Mouse (Mus musculus): ENCODE data around the gene Ndufs7. TPM values are rescaled to one million over a fixed set of nuclear protein-coding genes. Genes with fewer than 3 reads are reported as not detected.

Gene Ndufs7
- polyA plus RNA-seq, 1 experiment from 2014 or later = 498 TPM

DNA sequence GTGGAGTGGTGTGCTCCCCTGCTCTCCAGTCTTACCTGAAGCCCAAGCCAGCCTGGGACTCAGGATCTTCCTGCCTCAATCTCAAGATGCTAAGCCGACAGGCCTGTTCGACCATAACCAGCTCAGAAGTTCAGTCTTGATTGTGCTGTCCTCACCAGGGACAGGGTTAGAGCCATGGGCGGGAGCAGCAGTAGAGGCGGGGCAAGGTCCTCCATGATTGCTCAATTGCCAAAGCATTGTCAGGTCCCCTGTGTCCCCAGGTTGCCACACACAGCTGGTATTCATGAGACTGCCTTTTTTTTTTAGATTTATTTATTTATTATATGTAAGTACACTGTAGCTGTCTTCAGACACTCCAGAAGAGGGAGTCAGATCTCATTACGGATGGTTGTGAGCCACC, 27.3 kb downstream of the Ndufs7 start:
- 88% methylated on average over 5 of the region's 5 CpGs for WGBS
- Histone ChIP-seq H3K4me2 (ENCODE audit: low read length) (no peak overlapping the region), H3K4me1 (replicated peaks; ENCODE audit: control insufficient read depth, insufficient read depth, low read length) (no peaks in the 10 kb centered on the region), H3K27ac (ENCODE audit: low read depth) (no peak overlapping the region), H3K4me3 (ENCODE audit: low read depth, low read length) (no peak overlapping the region), H3K9ac (ENCODE audit: low read length) (no peak overlapping the region), H3K9me3 (ENCODE audit: control insufficient read depth, low read length) (no peaks in the 10 kb centered on the region), H3K36me3 (ENCODE audit: control insufficient read depth, insufficient read depth, low read length) (peaks cover 91% of the 10 kb centered on the region), H3K27me3 (replicated peaks; ENCODE audit: control insufficient read depth, insufficient read depth, low read length) (no peaks in the 10 kb centered on the region)
- no peak for DNase-seq (ENCODE audit: low spot score)
- ATAC-seq (replicated peaks; ENCODE audit: low FRiP score, low TSS enrichment, low read depth) = no peak

DNA sequence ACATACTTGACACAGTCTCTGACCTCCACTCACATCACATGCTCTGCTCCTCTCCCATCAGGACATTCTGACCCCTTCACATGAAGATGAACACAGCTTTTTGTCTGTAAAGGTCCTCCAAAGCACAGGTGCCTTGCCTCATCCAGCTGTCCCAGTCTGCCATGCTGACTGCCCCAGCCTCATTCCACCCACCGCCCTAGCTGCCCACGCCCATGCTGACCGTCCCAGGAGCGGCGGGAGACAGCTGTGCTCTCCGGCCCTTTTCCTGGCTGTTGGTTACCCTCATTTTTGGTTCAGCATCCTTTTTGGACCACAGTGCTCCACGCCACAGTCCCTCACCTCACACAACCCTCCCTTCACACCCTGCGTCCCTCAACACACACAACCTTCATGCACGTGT, 29.5 kb downstream of the Ndufs7 start:
- no peak for ATAC-seq (replicated peaks; ENCODE audit: low FRiP score, low TSS enrichment, low read depth)
- Histone ChIP-seq H3K4me1 (replicated peaks; ENCODE audit: control insufficient read depth, insufficient read depth, low read length) (no peaks in the 10 kb centered on the region), H3K27me3 (replicated peaks; ENCODE audit: control insufficient read depth, insufficient read depth, low read length) (no peaks in the 10 kb centered on the region), H3K9ac (ENCODE audit: low read length) (no peak overlapping the region), H3K9me3 (ENCODE audit: control insufficient read depth, low read length) (no peaks in the 10 kb centered on the region), H3K36me3 (ENCODE audit: control insufficient read depth, insufficient read depth, low read length) (peaks cover 95% of the 10 kb centered on the region), H3K4me2 (ENCODE audit: low read length) (no peak overlapping the region), H3K27ac (ENCODE audit: low read depth) (no peak overlapping the region), H3K4me3 (ENCODE audit: low read depth, low read length) (no peak overlapping the region)
- WGBS = 96% methylated on average over 9 of the region's 9 CpGs
- no peak for DNase-seq (ENCODE audit: low spot score)

DNA sequence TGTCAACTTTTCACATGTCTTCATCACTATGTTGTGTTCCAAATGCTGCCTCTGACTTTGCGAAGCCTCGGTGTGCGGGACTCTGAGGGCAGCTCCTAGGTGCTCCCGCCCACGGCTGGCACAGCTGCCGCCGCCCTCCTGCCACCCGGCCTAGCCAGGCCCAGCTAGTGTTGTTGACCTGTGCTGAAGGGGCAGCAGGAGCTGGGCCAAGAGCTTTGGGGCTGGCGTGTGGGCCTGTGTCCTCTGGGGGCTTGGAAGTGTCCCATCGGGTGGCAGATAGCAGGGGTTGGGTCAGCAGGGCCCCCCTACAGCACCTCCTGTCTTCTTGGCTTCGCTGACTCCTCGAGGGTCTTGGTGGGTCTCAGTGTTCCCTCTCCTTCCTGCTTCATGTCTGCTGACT, 30.4 kb downstream of the Ndufs7 start:
- no peak overlapping the region for H3K27ac ChIP-seq (ENCODE audit: low read depth)
- H3K4me2 ChIP-seq (ENCODE audit: low read length) = no peak overlapping the region
- ATAC-seq (replicated peaks; ENCODE audit: low FRiP score, low TSS enrichment, low read depth) (no peak), DNase-seq (ENCODE audit: low spot score) (no peak)
- H3K4me1 ChIP-seq (replicated peaks; ENCODE audit: control insufficient read depth, insufficient read depth, low read length) = no peaks in the 10 kb centered on the region
- no peak overlapping the region for H3K4me3 ChIP-seq (ENCODE audit: low read depth, low read length)
- no peaks in the 10 kb centered on the region for H3K27me3 ChIP-seq (replicated peaks; ENCODE audit: control insufficient read depth, insufficient read depth, low read length)
- peaks cover 96% of the 10 kb centered on the region for H3K36me3 ChIP-seq (ENCODE audit: control insufficient read depth, insufficient read depth, low read length)
- no peaks in the 10 kb centered on the region for H3K9me3 ChIP-seq (ENCODE audit: control insufficient read depth, low read length)
- 92% methylated on average over 12 of the region's 12 CpGs for WGBS
- no peak overlapping the region for H3K9ac ChIP-seq (ENCODE audit: low read length)

DNA sequence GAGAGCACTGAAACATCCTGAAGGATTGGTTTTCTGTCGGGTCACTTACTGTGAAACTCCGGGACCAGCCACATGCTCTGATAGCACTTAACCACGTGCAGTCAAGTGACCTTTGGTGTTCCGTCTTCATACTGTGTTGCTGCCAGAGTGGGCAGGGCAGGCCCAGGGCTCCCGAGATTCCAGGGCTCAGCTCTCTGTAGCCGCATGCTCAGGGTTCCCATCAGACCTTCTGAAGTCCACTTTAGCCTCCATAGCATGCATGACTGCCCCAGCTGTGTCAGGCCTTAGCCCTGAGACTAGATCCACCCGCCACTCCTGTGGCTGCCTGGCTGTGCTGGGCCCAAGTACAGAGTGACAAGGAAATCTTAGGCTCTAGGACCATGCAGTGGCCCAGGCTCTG, 32.4 kb downstream of the Ndufs7 start:
- no peak for DNase-seq (ENCODE audit: low spot score)
- H3K4me2 ChIP-seq (ENCODE audit: low read length) = no peak overlapping the region
- H3K9me3 ChIP-seq (ENCODE audit: control insufficient read depth, low read length) = no peaks in the 10 kb centered on the region
- no peaks in the 10 kb centered on the region for H3K27me3 ChIP-seq (replicated peaks; ENCODE audit: control insufficient read depth, insufficient read depth, low read length)
- no peak overlapping the region for H3K9ac ChIP-seq (ENCODE audit: low read length)
- no peak overlapping the region for H3K27ac ChIP-seq (ENCODE audit: low read depth)
- ATAC-seq (replicated peaks; ENCODE audit: low FRiP score, low TSS enrichment, low read depth) = no peak
- peaks cover 97% of the 10 kb centered on the region for H3K36me3 ChIP-seq (ENCODE audit: control insufficient read depth, insufficient read depth, low read length)
- H3K4me1 ChIP-seq (replicated peaks; ENCODE audit: control insufficient read depth, insufficient read depth, low read length) = no peaks in the 10 kb centered on the region
- no peak overlapping the region for H3K4me3 ChIP-seq (ENCODE audit: low read depth, low read length)
- WGBS = 86% methylated on average over 7 of the region's 7 CpGs

DNA sequence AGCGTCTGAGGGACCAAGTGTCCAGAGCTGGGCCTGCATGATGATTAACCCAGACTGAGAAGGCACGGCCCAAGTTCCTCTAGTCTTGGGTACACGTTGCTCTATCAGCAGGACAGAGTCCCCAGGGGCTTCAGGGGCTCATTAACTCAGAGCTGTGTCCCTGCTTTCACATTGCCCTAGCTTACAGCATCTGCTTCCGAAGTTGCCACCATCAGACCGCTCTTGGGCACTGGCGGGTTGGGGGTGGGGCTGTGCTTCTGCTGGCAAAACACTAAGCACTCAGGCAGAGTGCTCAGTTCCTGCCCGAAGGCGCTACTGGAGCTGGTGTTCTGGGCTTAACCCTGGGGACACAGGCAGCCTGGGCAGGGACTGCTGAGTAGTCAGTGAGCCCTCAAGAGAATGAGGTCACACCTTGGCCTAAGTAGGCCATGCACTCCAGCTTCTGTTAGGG, 33.0 kb downstream of the Ndufs7 start:
- Histone ChIP-seq H3K4me1 (replicated peaks; ENCODE audit: control insufficient read depth, insufficient read depth, low read length) (no peaks in the 10 kb centered on the region), H3K27ac (ENCODE audit: low read depth) (no peak overlapping the region), H3K4me3 (ENCODE audit: low read depth, low read length) (no peak overlapping the region), H3K36me3 (ENCODE audit: control insufficient read depth, insufficient read depth, low read length) (peaks cover 97% of the 10 kb centered on the region), H3K4me2 (ENCODE audit: low read length) (no peak overlapping the region), H3K9me3 (ENCODE audit: control insufficient read depth, low read length) (no peaks in the 10 kb centered on the region), H3K27me3 (replicated peaks; ENCODE audit: control insufficient read depth, insufficient read depth, low read length) (no peaks in the 10 kb centered on the region), H3K9ac (ENCODE audit: low read length) (no peak overlapping the region)
- DNase-seq (ENCODE audit: low spot score) (no peak), ATAC-seq (replicated peaks; ENCODE audit: low FRiP score, low TSS enrichment, low read depth) (no peak)
- WGBS = 81% methylated on average over 8 of the region's 8 CpGs

DNA sequence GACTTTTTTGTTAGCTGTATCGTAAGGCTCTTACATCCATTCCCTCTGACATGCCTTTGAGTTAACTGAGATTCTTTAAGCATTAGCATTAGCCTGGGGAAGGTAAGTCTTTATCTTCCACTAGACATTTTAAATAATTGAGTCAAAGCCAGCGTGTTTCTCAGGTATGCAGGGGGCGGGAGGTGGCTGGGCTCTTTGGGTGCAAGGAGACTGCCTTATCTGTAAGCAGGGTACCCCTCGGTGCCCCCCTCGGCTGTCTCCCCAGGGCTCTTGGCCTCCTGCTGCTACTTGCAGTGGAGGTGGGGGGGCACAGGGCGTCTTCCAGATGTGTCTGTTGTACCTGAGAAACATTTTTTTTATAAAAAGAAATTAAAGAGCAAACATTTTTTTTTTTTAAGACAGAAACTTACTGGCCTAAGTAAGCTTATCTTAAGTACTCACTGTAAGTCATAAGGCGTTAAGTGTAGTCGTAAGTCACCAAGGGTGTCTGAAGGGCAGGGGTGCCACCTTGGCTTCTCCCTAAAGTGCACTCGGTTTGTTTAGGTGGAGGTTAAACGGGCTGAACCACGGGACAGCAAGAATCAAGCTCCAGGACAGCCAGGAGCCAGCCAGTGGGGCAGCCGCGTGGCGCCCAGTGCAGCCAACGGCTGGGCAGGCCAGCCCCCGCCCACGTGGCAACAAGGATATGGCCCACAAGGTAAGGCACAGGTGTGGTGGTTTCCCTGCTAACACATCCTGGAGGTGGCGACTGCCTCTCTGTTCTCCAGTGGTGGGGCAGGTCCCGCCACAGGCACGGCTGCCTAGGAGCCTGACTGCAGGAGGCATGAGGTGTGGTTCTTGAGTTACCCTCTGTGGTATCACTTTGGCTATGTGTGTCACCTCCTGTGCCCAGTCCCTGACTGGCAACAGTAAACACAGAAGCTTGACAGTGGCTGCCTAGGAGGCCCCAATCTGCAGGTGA, 33.8 kb downstream of the Ndufs7 start:
- Histone ChIP-seq H3K9me3 (ENCODE audit: control insufficient read depth, low read length) (no peaks in the 10 kb centered on the region), H3K36me3 (ENCODE audit: control insufficient read depth, insufficient read depth, low read length) (peaks cover 97% of the 10 kb centered on the region), H3K4me2 (ENCODE audit: low read length) (no peak overlapping the region), H3K4me1 (replicated peaks; ENCODE audit: control insufficient read depth, insufficient read depth, low read length) (no peaks in the 10 kb centered on the region), H3K4me3 (ENCODE audit: low read depth, low read length) (no peak overlapping the region), H3K9ac (ENCODE audit: low read length) (no peak overlapping the region), H3K27ac (ENCODE audit: low read depth) (no peak overlapping the region), H3K27me3 (replicated peaks; ENCODE audit: control insufficient read depth, insufficient read depth, low read length) (no peaks in the 10 kb centered on the region)
- WGBS = 86% methylated on average over 20 of the region's 20 CpGs
- DNase-seq (ENCODE audit: low spot score) (no peak), ATAC-seq (replicated peaks; ENCODE audit: low FRiP score, low TSS enrichment, low read depth) (no peak)

DNA sequence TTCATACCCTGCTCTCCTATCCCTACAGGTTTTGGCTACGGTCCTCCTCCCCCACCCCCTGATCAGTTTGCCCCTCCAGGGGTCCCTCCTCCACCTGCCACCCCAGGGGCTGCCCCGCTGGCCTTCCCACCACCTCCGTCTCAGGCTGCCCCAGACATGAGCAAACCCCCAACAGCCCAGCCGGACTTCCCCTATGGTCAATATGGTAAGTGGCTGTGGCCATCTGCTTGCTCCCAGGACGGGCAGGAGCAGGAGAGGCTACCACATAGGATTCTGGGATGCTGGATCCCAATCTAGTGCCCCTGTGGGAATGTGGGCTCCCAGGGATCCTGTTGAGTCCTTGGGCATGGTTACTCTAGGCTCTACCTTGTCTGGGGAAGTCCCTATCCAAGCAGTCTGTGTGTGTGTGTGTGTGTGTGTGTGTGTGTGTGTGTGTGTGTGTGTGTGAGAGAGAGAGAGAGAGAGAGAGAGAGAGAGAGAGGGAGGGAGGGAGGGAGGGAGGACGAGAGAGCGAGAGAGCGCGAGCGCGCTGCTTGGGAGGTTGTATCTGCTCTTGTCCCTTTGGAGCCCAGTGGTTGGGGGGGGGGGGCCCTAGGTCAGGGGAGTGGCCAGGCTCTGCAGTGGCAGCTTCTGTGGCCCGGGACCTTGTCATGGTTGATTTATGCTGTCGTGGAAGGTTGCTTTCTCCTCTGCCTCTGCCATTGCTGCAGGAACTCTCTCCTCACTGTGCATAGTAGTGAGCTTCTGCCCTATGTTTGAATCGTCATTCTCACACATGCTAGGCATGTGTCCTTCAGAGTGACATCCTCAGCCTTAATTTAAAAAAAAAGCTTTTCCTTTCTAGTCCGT, 36.5 kb downstream of the Ndufs7 start:
- Histone ChIP-seq H3K4me2 (ENCODE audit: low read length) (no peak overlapping the region), H3K4me1 (replicated peaks; ENCODE audit: control insufficient read depth, insufficient read depth, low read length) (no peaks in the 10 kb centered on the region), H3K27me3 (replicated peaks; ENCODE audit: control insufficient read depth, insufficient read depth, low read length) (no peaks in the 10 kb centered on the region), H3K27ac (ENCODE audit: low read depth) (no peak overlapping the region), H3K36me3 (ENCODE audit: control insufficient read depth, insufficient read depth, low read length) (peaks cover 86% of the 10 kb centered on the region), H3K9ac (ENCODE audit: low read length) (no peak overlapping the region), H3K9me3 (ENCODE audit: control insufficient read depth, low read length) (no peaks in the 10 kb centered on the region), H3K4me3 (ENCODE audit: low read depth, low read length) (no peak overlapping the region)
- ATAC-seq (replicated peaks; ENCODE audit: low FRiP score, low TSS enrichment, low read depth) = no peak
- DNase-seq (ENCODE audit: low spot score) = no peak
- 80% methylated on average over 15 of the region's 15 CpGs for WGBS

DNA sequence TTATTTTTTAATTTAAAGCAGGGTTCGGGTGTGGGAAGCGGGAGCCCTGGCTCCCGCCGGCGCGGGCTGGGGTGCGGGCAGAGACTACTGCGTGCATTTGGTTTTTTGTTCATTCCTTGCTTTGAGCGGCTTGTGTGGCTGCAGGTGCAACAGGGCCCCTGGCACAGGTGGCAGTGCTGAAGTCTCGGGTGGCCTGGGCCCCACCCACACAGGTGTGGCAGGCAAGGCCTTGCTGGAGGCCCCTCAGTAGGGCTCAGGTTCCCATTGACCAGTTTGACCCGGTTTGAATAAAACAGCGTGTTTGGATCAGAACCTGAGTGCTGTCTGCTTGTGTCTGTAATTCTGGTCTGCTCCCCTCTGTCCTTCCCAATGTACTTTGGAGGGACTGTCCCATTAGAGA, 39.2 kb downstream of the Ndufs7 start:
- Histone ChIP-seq H3K36me3 (ENCODE audit: control insufficient read depth, insufficient read depth, low read length) (peaks cover 63% of the 10 kb centered on the region), H3K4me2 (ENCODE audit: low read length) (no peak overlapping the region), H3K9ac (ENCODE audit: low read length) (no peak overlapping the region), H3K4me3 (ENCODE audit: low read depth, low read length) (no peak overlapping the region), H3K9me3 (ENCODE audit: control insufficient read depth, low read length) (no peaks in the 10 kb centered on the region), H3K27me3 (replicated peaks; ENCODE audit: control insufficient read depth, insufficient read depth, low read length) (no peaks in the 10 kb centered on the region), H3K4me1 (replicated peaks; ENCODE audit: control insufficient read depth, insufficient read depth, low read length) (peaks cover 3% of the 10 kb centered on the region; the same call in 1 of the 2 replicates), H3K27ac (ENCODE audit: low read depth) (no peak overlapping the region)
- ATAC-seq (replicated peaks; ENCODE audit: low FRiP score, low TSS enrichment, low read depth) = no peak
- 93% methylated on average over 12 of the region's 12 CpGs for WGBS
- DNase-seq (ENCODE audit: low spot score) = no peak
